ENCODE assay signal across 8 mouse cellular contexts in genomic region chr17:63863012-63863630, GRCm38 (mm10). TPM values are rescaled to one million over a fixed set of nuclear protein-coding genes. Genes with fewer than 3 reads are reported as not detected.
DNase-seq lines count a peak whose midpoint lies in the region; ATAC-seq and TF ChIP-seq lines count a peak whose summit lies in the region.

TSS of gene Fer (plus strand) at chr17:63863062.

- H3K36me3 ChIP-seq in kidney, adult 2 months (ENCODE audit: control insufficient read depth, insufficient read depth, low read length): no peaks in the 10 kb centered on the region
- no peaks in the 10 kb centered on the region for H3K36me3 ChIP-seq in G1E (replicated peaks)
- H3K36me3 ChIP-seq in limb, embryonic 11.5 days (ENCODE audit: control insufficient read depth, insufficient read depth, low read length): no peaks in the 10 kb centered on the region

- 0 out of 2 replicates have a peak, but pooled peaks cover 2% of the 10 kb centered on the region for H3K4me1 ChIP-seq in kidney, adult 2 months (ENCODE audit: control insufficient read depth, insufficient read depth, low read length)
- H3K4me1 ChIP-seq in G1E (ENCODE audit: insufficient read depth, low read depth, low read length): peaks cover 16% of the 10 kb centered on the region
- no peaks in the 10 kb centered on the region for H3K4me1 ChIP-seq in limb, embryonic 11.5 days (ENCODE audit: control insufficient read depth, insufficient read depth, low read length)
- H3K4me1 ChIP-seq in olfactory bulb, adult 2 months (ENCODE audit: control insufficient read depth, insufficient read depth, low read length): peaks cover 3% of the 10 kb centered on the region; the same call in 1 of the 2 replicates

- 3% methylated on average over 41 of the region's 41 CpGs for WGBS in kidney, adult 2 months
- 1% methylated on average over 41 of the region's 41 CpGs for whole genome bisulfite sequencing in limb, embryonic 11.5 days
- 2% methylated on average over 41 of the region's 41 CpGs for WGBS in olfactory bulb, adult 2 months

- DNase-seq in kidney, adult 2 months: no peak
- DNase-seq in kidney, postnatal 10 days: no peak
- no peak for DNase-seq in G1E (ENCODE audit: low spot score)
- no peak for DNase-seq in heart, postnatal 4 days
- DNase-seq in limb, embryonic 11.5 days (ENCODE audit: low spot score): no peak

- no peak for ATAC-seq in G1E (ENCODE audit: extremely low read depth, insufficient number of reproducible peaks, low FRiP score, poor library complexity, severe bottlenecking)
- ATAC-seq in erythroid progenitor cell, adult 5-6 weeks (replicated peaks; ENCODE audit: low FRiP score, poor library complexity, severe bottlenecking): peak; percentile 41
- peak; percentile 54 for ATAC-seq in limb, embryonic 11.5 days (ENCODE audit: insufficient number of reproducible peaks, low FRiP score, low TSS enrichment, low read depth)
- ATAC-seq in granulocyte monocyte progenitor cell, adult 5-6 weeks (replicated peaks; ENCODE audit: poor library complexity, severe bottlenecking): no peak

- no peaks in the 10 kb centered on the region for H3K9me3 ChIP-seq in G1E (replicated peaks)
- no peaks in the 10 kb centered on the region for H3K9me3 ChIP-seq in limb, embryonic 11.5 days (ENCODE audit: control insufficient read depth, low read length)

- no peaks in the 10 kb centered on the region for H3K27me3 ChIP-seq in kidney, adult 2 months (replicated peaks; ENCODE audit: control insufficient read depth, insufficient read depth, low read length)
- H3K27me3 ChIP-seq in G1E (ENCODE audit: insufficient read depth, low read length): peaks cover 3% of the 10 kb centered on the region; the same call in 1 of the 2 replicates
- no peaks in the 10 kb centered on the region for H3K27me3 ChIP-seq in limb, embryonic 11.5 days (ENCODE audit: control insufficient read depth, insufficient read depth, low read length)

- H3K4me3 ChIP-seq in kidney, adult 2 months (ENCODE audit: insufficient read depth, low read depth, low read length): peak within 1 kb of the TSS; percentile 99
- H3K4me3 ChIP-seq in G1E (ENCODE audit: low read depth, low read length): peak within 1 kb of the TSS; percentile 81
- peak within 1 kb of the TSS; percentile 90 for H3K4me3 ChIP-seq in limb, embryonic 11.5 days (ENCODE audit: low read depth, low read length)
- H3K4me3 ChIP-seq in olfactory bulb, adult 2 months (ENCODE audit: insufficient read depth, low read depth, low read length): peak within 1 kb of the TSS; percentile 92

- peak within 1 kb of the TSS; percentile 82 for H3K9ac ChIP-seq in limb, embryonic 11.5 days (ENCODE audit: low read length)

- TF ChIP-seq CTCF in kidney, adult 2 months (conservative IDR thresholded peaks at IDR 0.05; ENCODE audit: insufficient read depth, insufficient read length, low read depth, low read length): no peak
- no peak for TF ChIP-seq CTCF in G1E (IDR thresholded peaks at IDR 0.05; ENCODE audit: low read depth, low read length)
- no peak for TF ChIP-seq CTCF in olfactory bulb, adult 2 months (IDR thresholded peaks at IDR 0.05; ENCODE audit: insufficient read depth, low read depth, low read length)

- no peak for TF ChIP-seq POLR2A in kidney, adult 2 months (IDR thresholded peaks at IDR 0.05; ENCODE audit: low read depth, low read length)
- TF ChIP-seq POLR2A in olfactory bulb, adult 2 months (IDR thresholded peaks at IDR 0.05; ENCODE audit: insufficient read depth, low read depth, low read length): no peak

- H3K4me2 ChIP-seq in limb, embryonic 11.5 days (ENCODE audit: low read depth, severe bottlenecking): peak within 1 kb of the TSS; percentile 88

- peak within 1 kb of the TSS; percentile 86 for H3K27ac ChIP-seq in kidney, adult 2 months (ENCODE audit: insufficient read depth, low read depth, low read length)
- H3K27ac ChIP-seq in limb, embryonic 11.5 days (replicated peaks; ENCODE audit: low read depth, low read length): peak within 1 kb of the TSS; percentile 70
- H3K27ac ChIP-seq in olfactory bulb, adult 2 months (ENCODE audit: insufficient read depth, low read depth, low read length): peak within 1 kb of the TSS; percentile 70; the same call in 1 of the 2 replicates

RNA-seq across cellular contexts. Expression of gene Fer, which starts in this region (rescaled TPM):
- polyA plus RNA-seq in kidney, adult 2 months (2012; rRNA removed): 2.1 and 2.7 TPM in 2 replicates
- 27.9 and 31.8 TPM in 2 replicates for total RNA-seq in G1E (2014; fragmentation: Nextera tagmentation)
- 33.6 and 39.8 TPM in 2 replicates for total RNA-seq in G1E (2017)
- polyA plus RNA-seq in G1E (2012): 1.6 and 1.9 TPM in 2 replicates
- 2.2 and 4.2 TPM in 2 replicates for total RNA-seq in erythroid progenitor cell, adult 5-6 weeks (2015; ENCODE audit: low replicate concordance)
- total RNA-seq in erythroid progenitor cell, adult 5-6 weeks (2017; ENCODE audit: low replicate concordance): 8.5 and 13.6 TPM in 2 replicates
- 10 to 100 TPM; 25.1 to 27.2 TPM for total RNA-seq in heart, postnatal 4 days (2021)
- 26.8 and 28.8 TPM in 2 replicates for polyA plus RNA-seq in limb, embryonic 11.5 days (2014; fragmentation: Nextera tagmentation; extraction: Ambion mirVana)
- not detected in 2 replicates for polyA plus RNA-seq in olfactory bulb, adult 2 months (2012; ENCODE audit: insufficient read depth, insufficient read length, low replicate concordance, missing spikeins)
- 3.2 and 5.0 TPM in 2 replicates for total RNA-seq in granulocyte monocyte progenitor cell, adult 5-6 weeks (2014; fragmentation: Nextera tagmentation)
- total RNA-seq in granulocyte monocyte progenitor cell, adult 5-6 weeks (2017): 8.9 and 13.4 TPM in 2 replicates

Comparison
In these comparisons a context has a peak if more than half of its experiments do, and no peak if none do; other contexts are left out.
1. ATAC-seq: peak in erythroid progenitor cell, adult 5-6 weeks (single experiment) and limb, embryonic 11.5 days (single experiment); none in G1E (single experiment) and granulocyte monocyte progenitor cell, adult 5-6 weeks (single experiment).
2. Peak in every context shown above with its lines, with median percentiles within 50 percentile points of each other: H3K27ac ChIP-seq and H3K4me3 ChIP-seq.